Mouse (Mus musculus): ENCODE results near the gene P2ry2. TPM values are rescaled to one million over a fixed set of nuclear protein-coding genes. Genes with fewer than 3 reads are reported as not detected.

P2ry2 gene
- polyA plus RNA-seq, 1 experiment from 2014 or later: 0.65 TPM

DNA sequence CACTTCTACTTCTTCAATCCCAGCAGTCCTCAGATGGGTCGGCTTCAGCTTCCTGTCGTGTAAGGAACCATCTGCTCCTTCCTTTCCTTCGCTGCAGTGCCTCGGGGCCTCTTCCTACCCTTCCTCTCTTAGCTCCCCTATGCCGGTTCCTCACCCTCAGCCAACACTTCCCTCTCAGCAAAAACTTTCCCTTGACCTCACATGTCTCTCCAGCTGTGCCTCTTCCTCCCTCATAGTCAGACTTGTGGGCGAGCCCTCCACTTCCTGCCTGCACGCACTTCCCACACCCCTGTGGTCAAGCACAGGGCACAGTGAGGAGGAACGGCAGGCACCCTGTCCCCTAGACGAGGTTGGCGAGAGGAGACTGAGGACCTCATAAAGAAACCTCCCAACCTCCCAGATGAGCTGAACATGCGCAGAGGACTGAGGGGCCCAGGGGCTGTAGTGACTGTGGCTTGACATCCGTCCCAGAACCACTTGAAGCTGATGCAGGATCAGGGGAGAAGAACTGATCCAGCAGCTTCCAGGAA is 62.1 kb downstream of the P2ry2 start:
- H3K4me1 ChIP-seq (replicated peaks): 0 out of 2 replicates have a peak, but pooled peaks cover 4% of the 10 kb centered on the region
- no peak for ATAC-seq (ENCODE audit: low FRiP score)
- no peaks in the 10 kb centered on the region for H3K36me3 ChIP-seq
- WGBS: 66% methylated on average over 12 of the region's 12 CpGs
- H3K9me3 ChIP-seq: no peaks in the 10 kb centered on the region
- no peak overlapping the region for H3K4me2 ChIP-seq
- H3K27ac ChIP-seq: no peak overlapping the region
- no peak overlapping the region for H3K4me3 ChIP-seq
- H3K27me3 ChIP-seq: 0 out of 2 replicates have a peak, but pooled peaks cover 4% of the 10 kb centered on the region
- no peak overlapping the region for H3K9ac ChIP-seq

DNA sequence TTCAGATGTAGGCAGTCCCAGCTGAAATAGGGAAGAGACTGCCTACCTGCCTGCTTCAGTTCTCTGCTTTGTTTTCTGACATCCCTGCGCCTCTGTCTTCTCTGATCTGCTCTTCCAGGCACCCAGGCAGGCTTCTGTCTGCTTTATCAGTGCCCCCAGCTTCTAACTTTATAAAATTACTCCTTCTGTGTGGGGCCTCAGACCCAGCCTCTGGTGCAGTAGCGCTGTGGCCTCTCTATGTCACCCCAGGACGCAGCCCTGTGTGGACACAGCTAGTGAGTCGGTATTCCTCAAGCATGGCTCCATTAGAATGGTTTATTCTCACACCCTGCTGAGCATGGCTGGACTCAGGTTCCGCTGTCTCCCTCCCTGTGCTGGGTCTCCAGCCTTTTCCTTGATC is 62.6 kb downstream of the P2ry2 start:
- Histone ChIP-seq H3K4me1 (replicated peaks) (0 out of 2 replicates have a peak, but pooled peaks cover 4% of the 10 kb centered on the region), H3K27ac (peak overlapping the region; percentile 41; the same call in 1 of the 2 replicates), H3K9ac (no peak overlapping the region), H3K36me3 (no peaks in the 10 kb centered on the region), H3K4me3 (no peak overlapping the region), H3K27me3 (0 out of 2 replicates have a peak, but pooled peaks cover 4% of the 10 kb centered on the region), H3K4me2 (no peak overlapping the region), H3K9me3 (no peaks in the 10 kb centered on the region)
- ATAC-seq (ENCODE audit: low FRiP score): no peak
- 58% methylated on average over 5 of the region's 5 CpGs for WGBS

Other genes starting within 250 kb of the P2ry2 start
- gene Relt, start 149.4 kb downstream of the P2ry2 start, polyA plus RNA-seq (2015; fragmentation: Nextera tagmentation; extraction: Ambion mirVana): 4.3 and 4.8 TPM in 2 replicates
- gene Arhgef17, start 80.8 kb downstream of the P2ry2 start, polyA plus RNA-seq (2015; fragmentation: Nextera tagmentation; extraction: Ambion mirVana): 7.2 and 7.7 TPM in 2 replicates
- 2.7 and 3.5 TPM in 2 replicates for gene P2ry6, start 38.2 kb downstream of the P2ry2 start, polyA plus RNA-seq (2015; fragmentation: Nextera tagmentation; extraction: Ambion mirVana)
- 35.8 and 38.6 TPM in 2 replicates for gene Fchsd2, start 80.0 kb upstream of the P2ry2 start, polyA plus RNA-seq (2015; fragmentation: Nextera tagmentation; extraction: Ambion mirVana)

Data from hindbrain, embryonic 13.5 days (tissue).